Mouse (Mus musculus): ENCODE data around the gene Hist2h2ac.

DNA sequence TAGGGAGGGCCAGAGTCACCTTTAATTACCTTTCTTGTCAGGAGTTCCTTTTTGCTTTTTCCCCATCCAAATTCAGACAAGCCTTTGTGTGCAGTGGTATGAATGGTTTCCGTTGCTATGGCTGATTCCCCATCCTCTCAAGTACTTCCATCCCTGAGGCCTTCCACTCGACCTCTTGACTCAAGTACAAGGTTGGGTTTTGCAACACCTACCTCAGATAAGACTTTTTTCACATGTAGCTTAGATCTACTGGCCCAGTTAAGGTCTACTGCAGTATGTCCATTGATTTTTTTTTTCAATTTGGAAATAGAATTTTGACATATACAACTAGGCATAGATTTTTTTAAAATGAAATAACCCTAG, 11.1 kb upstream of the Hist2h2ac start:
- TF ChIP-seq POLR2A (IDR thresholded peaks at IDR 0.05; ENCODE audit: insufficient read depth, low read length) = no peak
- no peak for TF ChIP-seq CTCF (IDR thresholded peaks at IDR 0.05; ENCODE audit: low read depth, low read length)

Data from ES-Bruce4 (cell line).